Mouse (Mus musculus) stomach, embryonic 15.5 days (tissue): Measurements from ENCODE around the gene Rpsa. TPM values are rescaled to one million over a fixed set of nuclear protein-coding genes. Genes with fewer than 3 reads are reported as not detected.

ENCODE experiments used
- ATAC-seq: fragments of 200-750 bp; cut with Nextera tagmentation; 2 replicates; pipeline ENCODE4 v1.8.0; 2017; ENCODE audit warnings: low read depth, moderate number of reproducible peaks, moderate TSS enrichment; ENCODE audit not compliant: insufficient read depth, low FRiP score
- H3K27ac ChIP-seq: fragments of 300-500 bp; sonication (generic); 2 replicates; pipeline ENCODE4 v1.5.1; 2015; ENCODE audit warnings: mild to moderate bottlenecking, inconsistent platforms
- H3K27me3 ChIP-seq: fragments of 300-500 bp; sonication (generic); replicated peaks from 2 replicates; pipeline ENCODE4 v1.6.1; 2015; ENCODE audit warnings: inconsistent platforms
- H3K36me3 ChIP-seq: fragments of 300-500 bp; sonication (generic); 2 replicates; pipeline ENCODE4 v1.6.1; 2015; ENCODE audit warnings: inconsistent platforms
- H3K4me1 ChIP-seq: fragments of 300-500 bp; sonication (generic); 2 replicates; pipeline ENCODE4 v1.6.1; 2015; ENCODE audit warnings: inconsistent platforms
- H3K4me2 ChIP-seq: fragments of 300-500 bp; sonication (generic); 2 replicates; pipeline ENCODE4 v1.6.1; 2015; ENCODE audit warnings: mild to moderate bottlenecking, inconsistent platforms
- H3K4me3 ChIP-seq: fragments of 300-500 bp; sonication (generic); replicated peaks from 2 replicates; pipeline ENCODE4 v1.5.1; 2015; ENCODE audit warnings: inconsistent platforms
- H3K9ac ChIP-seq: fragments of 300-500 bp; sonication (generic); 2 replicates; pipeline ENCODE4 v1.6.1; 2015; ENCODE audit warnings: inconsistent platforms
- H3K9me3 ChIP-seq: fragments of 300-500 bp; sonication (generic); 2 replicates; pipeline ENCODE4 v1.6.1; 2016; ENCODE audit warnings: inconsistent platforms
- WGBS: fragments of 180-500 bp; shearing (Covaris S2); methylation state at CpG from one replicate; pipeline ENCODE4 v1.1.7; 2015; 5-methylcytosine and 5-hydroxymethylcytosine counted together
- polyA plus RNA-seq: library from polyadenylated mRNA; unstranded; fragments of >200 nt; fragmentation: Nextera tagmentation; extraction: Ambion mirVana; gene quantifications from 2 replicates; pipeline ENCODE4 v1.2.1, GENCODE M21; 2015

Rpsa gene
- polyA plus RNA-seq, 1 experiment from 2014 or later = 1,322 TPM

DNA sequence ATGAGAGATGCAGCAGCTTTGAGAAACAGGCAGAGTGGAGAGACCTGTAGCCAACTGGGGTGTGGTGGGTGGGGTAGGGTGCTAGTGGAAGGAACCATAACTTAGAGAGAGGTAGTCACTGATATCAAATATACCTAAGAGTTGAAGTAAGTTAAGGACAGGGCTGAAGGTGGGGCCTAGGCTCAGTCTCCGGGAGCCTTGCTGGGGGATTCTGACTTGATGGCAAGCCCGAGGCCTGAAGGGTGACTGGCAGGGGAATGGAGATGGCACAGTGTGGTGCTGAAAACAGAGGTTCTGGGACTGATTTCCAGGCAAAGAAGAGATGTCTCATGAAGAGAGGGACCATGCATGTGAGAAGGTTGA, 12.7 kb upstream of the Rpsa start:
- Histone ChIP-seq H3K36me3 (peaks cover 22% of the 10 kb centered on the region; the same call in 1 of the 2 replicates), H3K27ac (peak overlapping the region; percentile 75; the same call in 1 of the 2 replicates), H3K9me3 (no peaks in the 10 kb centered on the region), H3K9ac (no peak overlapping the region), H3K4me1 (peaks cover 9% of the 10 kb centered on the region), H3K27me3 (no peaks in the 10 kb centered on the region), H3K4me2 (no peak overlapping the region), H3K4me3 (no peak overlapping the region)
- ATAC-seq = no peak
- WGBS = 87% methylated on average over 2 of the region's 2 CpGs

DNA sequence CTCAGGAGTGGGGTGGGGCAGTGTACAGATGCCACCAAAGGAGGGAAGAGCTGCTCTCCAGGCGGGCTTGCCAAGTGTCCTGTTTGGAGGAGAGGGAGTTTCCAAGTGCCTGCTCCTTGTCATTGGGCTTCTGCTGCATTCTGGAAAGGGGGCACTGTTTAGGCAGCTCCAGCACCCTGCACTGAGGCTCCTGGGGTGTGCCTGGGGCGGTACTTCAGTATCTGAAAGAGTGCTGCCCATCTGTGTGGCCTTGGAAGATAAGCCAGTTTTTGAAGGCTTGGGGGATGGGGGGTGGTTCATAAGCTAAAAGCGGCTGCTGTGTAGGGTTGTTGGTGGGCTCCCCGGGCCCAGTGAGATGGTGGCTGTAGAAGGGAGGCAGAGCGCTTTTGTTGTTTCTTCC, 11.9 kb upstream of the Rpsa start:
- Histone ChIP-seq H3K4me3 (no peak overlapping the region), H3K27ac (peak overlapping the region; percentile 75), H3K4me1 (peaks cover 9% of the 10 kb centered on the region), H3K9me3 (no peaks in the 10 kb centered on the region), H3K36me3 (peaks cover 28% of the 10 kb centered on the region; the same call in 1 of the 2 replicates), H3K4me2 (peak overlapping the region; percentile 19; the same call in 1 of the 2 replicates), H3K9ac (no peak overlapping the region), H3K27me3 (no peaks in the 10 kb centered on the region)
- 69% methylated on average over 5 of the region's 5 CpGs for WGBS
- peak; percentile 81 for ATAC-seq

DNA sequence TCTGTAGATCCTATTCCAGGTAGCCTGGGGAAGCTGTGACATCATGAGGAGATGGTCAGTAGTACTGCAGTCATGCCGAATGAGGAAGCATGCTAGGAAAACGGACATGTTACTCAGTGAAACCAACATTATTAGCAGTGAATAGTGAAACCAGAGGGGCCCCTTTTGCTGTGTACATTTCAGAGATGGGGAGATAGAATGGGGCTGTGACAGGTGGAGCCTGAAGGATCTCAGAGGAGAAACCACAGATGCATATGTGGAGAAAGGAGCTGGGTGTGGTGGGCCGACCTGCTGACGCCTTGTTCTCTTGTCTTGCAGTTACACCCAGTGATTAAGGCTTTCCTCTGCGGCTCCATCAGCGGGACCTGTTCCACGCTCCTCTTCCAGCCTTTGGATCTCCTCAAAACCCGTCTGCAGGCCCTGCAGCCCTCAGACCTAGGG, 11.3 kb upstream of the Rpsa start:
- Histone ChIP-seq H3K4me3 (no peak overlapping the region), H3K9ac (no peak overlapping the region), H3K4me2 (peak overlapping the region; percentile 19; the same call in 1 of the 2 replicates), H3K9me3 (no peaks in the 10 kb centered on the region), H3K36me3 (peaks cover 33% of the 10 kb centered on the region; the same call in 1 of the 2 replicates), H3K27me3 (no peaks in the 10 kb centered on the region), H3K27ac (peak overlapping the region; percentile 75), H3K4me1 (peaks cover 6% of the 10 kb centered on the region)
- 73% methylated on average over 8 of the region's 8 CpGs for WGBS
- ATAC-seq = peak; percentile 68; the same call in 1 of the 2 replicates

DNA sequence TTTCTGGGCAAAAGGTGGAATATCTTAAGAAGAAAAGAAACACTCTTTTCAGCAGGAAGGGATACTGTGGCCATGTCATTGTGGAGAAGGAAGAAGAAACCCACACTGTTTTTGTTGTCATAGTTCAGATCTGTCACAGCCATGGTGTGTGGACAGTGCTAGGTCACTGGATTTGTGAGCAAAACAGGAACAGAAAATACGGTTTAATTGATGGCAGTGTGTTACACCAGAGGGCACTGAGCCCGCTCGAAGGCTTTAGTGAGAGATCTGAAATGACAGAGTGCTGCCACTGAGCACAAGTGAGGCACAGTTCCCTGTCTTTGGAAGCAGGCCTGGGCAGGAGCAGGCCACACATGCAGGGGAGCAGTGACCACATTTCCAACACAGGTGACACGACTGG, 9.3 kb upstream of the Rpsa start:
- H3K9me3 ChIP-seq = no peaks in the 10 kb centered on the region
- peaks cover 43% of the 10 kb centered on the region for H3K36me3 ChIP-seq
- 0 out of 2 replicates have a peak overlapping the region, but pooled peaks have one; percentile 21 for H3K27ac ChIP-seq
- H3K4me1 ChIP-seq = peaks cover 3% of the 10 kb centered on the region
- H3K4me3 ChIP-seq = no peak overlapping the region
- H3K4me2 ChIP-seq = no peak overlapping the region
- no peaks in the 10 kb centered on the region for H3K27me3 ChIP-seq
- 84% methylated on average over 4 of the region's 4 CpGs for WGBS
- H3K9ac ChIP-seq = no peak overlapping the region
- ATAC-seq = no peak

DNA sequence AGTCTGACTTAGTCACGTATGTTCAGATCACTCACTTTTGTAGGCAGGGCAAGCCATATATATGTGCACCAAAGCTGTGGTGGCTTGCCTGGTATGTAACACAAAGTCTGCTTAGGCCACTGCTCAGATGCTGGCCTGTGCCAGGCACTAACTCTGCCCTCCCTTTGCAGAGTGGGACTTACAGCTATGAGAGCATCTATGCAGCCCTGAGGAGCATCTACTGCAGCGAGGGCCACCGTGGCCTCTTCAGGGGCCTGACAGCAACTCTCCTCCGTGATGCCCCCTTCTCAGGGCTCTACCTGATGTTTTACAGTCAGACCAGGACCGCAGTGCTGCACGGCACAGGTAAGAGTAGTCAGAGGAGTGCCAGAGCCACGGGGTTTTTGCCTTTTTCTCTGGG, 7.0 kb upstream of the Rpsa start:
- WGBS = 93% methylated on average over 7 of the region's 7 CpGs
- Histone ChIP-seq H3K36me3 (peaks cover 45% of the 10 kb centered on the region), H3K27me3 (no peaks in the 10 kb centered on the region), H3K4me3 (no peak overlapping the region), H3K4me2 (no peak overlapping the region), H3K9ac (no peak overlapping the region), H3K27ac (no peak overlapping the region), H3K9me3 (no peaks in the 10 kb centered on the region), H3K4me1 (peaks cover 2% of the 10 kb centered on the region)
- no peak for ATAC-seq

DNA sequence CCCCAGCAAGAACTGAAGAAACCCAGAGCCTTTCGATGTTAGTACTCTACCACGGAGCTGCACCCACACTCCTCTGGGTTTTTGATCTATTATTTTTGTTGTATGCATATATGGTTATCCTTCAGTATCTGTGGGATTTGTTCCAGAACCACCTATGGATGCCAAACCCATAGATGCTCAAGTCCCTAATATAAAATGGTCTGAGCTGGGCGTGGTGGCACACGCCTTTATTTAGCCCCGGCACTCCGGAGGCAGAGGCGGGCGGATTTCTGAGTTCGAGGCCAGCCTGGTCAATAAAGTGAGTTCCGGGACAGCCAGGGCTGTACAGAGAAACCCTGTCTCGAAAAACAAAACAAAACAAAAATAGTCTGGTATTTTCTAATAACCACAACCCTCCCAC, 621 bp upstream of the Rpsa start:
- H3K27me3 ChIP-seq = no peaks in the 10 kb centered on the region
- H3K4me3 ChIP-seq = peak overlapping the region; percentile 40
- H3K9me3 ChIP-seq = no peaks in the 10 kb centered on the region
- peaks cover 10% of the 10 kb centered on the region for H3K4me1 ChIP-seq
- H3K4me2 ChIP-seq = peak overlapping the region; percentile 53
- H3K27ac ChIP-seq = peak overlapping the region; percentile 85; the same call in 1 of the 2 replicates
- no peak overlapping the region for H3K9ac ChIP-seq
- ATAC-seq = peak; percentile 2; the same call in 1 of the 2 replicates
- peaks cover 35% of the 10 kb centered on the region for H3K36me3 ChIP-seq
- WGBS = 52% methylated on average over 11 of the region's 11 CpGs

DNA sequence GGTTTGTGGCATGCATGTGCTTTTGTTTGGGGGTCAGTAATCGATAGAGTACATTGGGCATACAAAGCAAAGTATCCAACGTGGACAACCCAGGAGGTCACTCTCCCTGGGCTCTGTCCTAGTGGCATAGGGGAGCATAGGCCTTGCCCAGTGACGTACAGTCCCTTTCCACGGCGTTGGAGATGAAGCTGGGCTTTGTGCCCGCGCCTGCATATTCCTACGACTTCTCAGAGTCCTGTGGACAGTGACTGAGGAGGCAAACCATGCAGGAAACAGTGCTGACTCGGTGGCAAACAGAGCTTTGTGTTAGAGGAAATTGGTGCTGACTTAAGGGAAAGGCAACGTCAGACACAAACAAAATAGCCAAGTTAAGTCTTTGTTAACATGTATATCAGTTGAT, 1.8 kb downstream of the Rpsa start:
- H3K9me3 ChIP-seq = no peaks in the 10 kb centered on the region
- peaks cover 32% of the 10 kb centered on the region for H3K36me3 ChIP-seq
- H3K4me1 ChIP-seq = peaks cover 10% of the 10 kb centered on the region
- H3K27me3 ChIP-seq = no peaks in the 10 kb centered on the region
- 0 out of 2 replicates have a peak overlapping the region, but pooled peaks have one; percentile 93 for H3K27ac ChIP-seq
- 0 out of 2 replicates have a peak overlapping the region, but pooled peaks have one; percentile 4 for H3K9ac ChIP-seq
- WGBS = 59% methylated on average over 10 of the region's 10 CpGs
- peak overlapping the region; percentile 99 for H3K4me3 ChIP-seq
- ATAC-seq = no peak
- peak overlapping the region; percentile 75 for H3K4me2 ChIP-seq

DNA sequence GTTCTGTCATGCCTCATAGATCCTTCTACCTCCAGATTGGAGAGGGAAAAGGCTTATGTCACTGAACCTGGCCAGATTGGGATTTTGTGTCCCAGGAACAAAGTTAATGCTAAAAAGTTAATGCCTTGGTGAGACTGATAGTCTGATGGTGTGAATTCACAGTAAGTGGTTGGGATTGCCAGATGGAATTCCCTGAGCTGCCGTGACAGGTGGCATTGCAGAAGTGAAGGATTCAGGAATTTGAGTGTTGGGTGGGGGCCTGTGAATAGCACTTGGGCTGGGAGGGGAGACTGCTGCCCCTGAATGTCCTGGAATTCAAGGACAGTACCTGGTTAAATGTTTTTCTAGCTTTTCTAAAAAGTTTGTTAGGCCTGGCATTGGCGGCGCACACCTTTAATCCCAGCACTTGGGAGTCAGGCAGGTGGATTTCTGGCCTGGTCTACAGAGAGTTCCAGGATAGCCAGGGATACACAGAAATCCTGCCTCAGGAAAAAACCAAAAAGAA, 4.3 kb downstream of the Rpsa start:
- Histone ChIP-seq H3K27me3 (no peaks in the 10 kb centered on the region), H3K4me3 (no peak overlapping the region), H3K36me3 (peaks cover 32% of the 10 kb centered on the region), H3K9me3 (no peaks in the 10 kb centered on the region), H3K4me2 (no peak overlapping the region), H3K4me1 (peaks cover 10% of the 10 kb centered on the region), H3K27ac (no peak overlapping the region), H3K9ac (no peak overlapping the region)
- 87% methylated on average over 3 of the region's 3 CpGs for WGBS
- no peak for ATAC-seq

DNA sequence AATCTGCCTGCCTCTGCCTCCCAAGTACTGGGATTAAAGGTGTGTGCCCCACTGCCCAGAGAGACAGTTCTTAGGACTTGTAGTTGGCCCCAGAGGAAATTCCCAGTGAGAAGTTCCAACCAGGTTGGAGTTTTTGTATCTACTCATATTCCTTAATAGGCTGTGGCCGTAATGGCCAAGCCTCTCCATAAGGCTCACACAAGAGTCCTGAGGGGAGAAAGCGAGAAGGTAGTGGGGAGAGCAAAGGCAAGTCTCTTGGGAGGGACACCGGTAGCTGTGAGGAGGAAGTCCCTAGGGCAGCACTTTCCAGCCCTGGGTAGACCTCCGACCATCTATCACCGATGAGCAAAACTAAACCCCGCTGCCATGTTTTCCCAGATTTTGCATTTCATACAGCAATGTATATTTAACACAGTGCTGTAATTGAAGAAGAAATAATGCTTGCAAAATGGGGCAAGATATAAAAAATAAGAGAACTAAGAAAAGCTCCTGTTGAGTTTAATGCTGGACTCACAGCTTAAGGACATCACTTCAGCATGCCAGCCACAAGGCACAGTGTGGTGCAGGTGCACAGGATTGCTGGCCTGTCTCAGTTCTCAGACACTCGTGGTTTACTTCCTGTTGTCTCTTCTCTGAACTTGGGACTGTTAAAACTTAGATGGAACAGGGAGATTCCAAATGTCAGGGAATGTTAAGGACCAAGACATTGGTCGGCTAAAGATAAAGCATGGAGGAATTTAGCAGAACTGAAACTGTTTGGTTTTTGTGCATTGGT, 5.7 kb downstream of the Rpsa start:
- no peak overlapping the region for H3K9ac ChIP-seq
- no peaks in the 10 kb centered on the region for H3K27me3 ChIP-seq
- no peak for ATAC-seq
- H3K4me1 ChIP-seq = peaks cover 10% of the 10 kb centered on the region
- 35% methylated on average over 8 of the region's 8 CpGs for WGBS
- no peak overlapping the region; the same call in 1 of the 2 replicates for H3K27ac ChIP-seq
- peaks cover 32% of the 10 kb centered on the region for H3K36me3 ChIP-seq
- H3K4me3 ChIP-seq = no peak overlapping the region
- H3K4me2 ChIP-seq = no peak overlapping the region
- H3K9me3 ChIP-seq = no peaks in the 10 kb centered on the region

DNA sequence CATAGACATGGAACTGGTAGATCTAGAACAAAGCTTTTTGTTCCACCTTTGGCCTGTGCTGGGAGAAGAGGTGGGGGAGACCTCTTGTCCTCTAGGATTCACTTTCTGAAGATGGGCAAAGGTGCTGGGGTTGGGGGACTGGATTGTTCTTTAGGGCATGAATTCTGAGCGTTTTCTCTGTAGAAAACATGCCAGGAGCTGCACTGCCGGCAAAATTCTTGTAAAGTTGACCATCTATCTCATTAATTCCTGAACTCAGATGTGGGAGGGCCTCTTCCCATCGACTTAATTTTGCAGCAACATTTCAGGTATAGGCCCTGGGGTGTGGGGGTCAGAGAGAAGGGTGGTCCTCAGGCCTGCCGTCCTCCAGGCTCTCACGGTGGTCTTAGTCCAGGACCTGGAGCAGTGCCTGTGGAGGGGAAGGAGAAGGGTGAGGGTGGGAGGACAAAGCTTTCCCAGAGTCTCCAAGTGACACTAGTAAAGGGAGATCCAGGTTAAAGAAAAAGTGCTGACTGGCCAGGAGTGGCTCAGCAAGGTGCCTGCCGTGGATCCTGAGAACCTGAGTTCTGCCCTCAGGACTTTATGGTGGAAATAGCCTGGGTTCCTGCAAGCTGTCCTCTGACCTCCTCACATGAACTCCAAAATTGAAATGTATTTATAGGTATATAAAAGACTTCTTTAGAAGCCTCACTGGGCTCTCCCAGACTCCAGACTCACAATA, 6.4 kb downstream of the Rpsa start:
- Histone ChIP-seq H3K36me3 (peaks cover 32% of the 10 kb centered on the region), H3K9me3 (no peaks in the 10 kb centered on the region), H3K27ac (no peak overlapping the region), H3K27me3 (no peaks in the 10 kb centered on the region), H3K4me1 (peaks cover 5% of the 10 kb centered on the region), H3K4me2 (no peak overlapping the region), H3K4me3 (no peak overlapping the region), H3K9ac (no peak overlapping the region)
- ATAC-seq = no peak
- 41% methylated on average over 6 of the region's 6 CpGs for WGBS

DNA sequence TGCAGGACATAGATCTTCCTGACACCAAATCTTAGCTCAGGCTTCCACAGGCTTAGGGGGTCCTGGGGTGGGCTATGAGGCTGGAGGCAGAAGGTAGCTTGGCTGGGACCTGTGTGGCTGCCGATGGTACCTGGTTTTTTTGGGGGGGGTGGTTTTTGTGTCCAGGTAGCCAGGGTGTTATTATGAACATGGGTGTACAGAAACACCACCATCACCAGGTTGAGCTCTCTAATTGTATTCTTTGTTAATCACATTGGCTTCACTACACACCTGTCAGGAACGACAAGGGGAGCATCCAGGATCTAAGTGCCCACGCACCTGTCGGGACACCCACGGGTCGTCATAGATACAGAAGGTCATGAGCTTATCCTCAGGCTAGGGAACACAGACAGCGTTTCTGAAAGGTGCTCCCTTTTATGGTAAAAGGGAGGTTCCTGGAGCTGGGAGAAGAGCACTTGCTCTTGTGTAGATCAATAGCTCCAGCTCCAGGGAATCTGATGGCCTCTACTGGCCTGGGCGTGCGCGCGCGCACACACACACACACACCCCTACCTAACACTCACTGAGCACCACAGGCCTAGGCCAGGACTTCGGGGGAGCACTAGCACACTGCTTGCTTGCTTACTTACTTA, 7.2 kb downstream of the Rpsa start:
- Histone ChIP-seq H3K36me3 (peaks cover 26% of the 10 kb centered on the region), H3K9ac (no peak overlapping the region), H3K27ac (no peak overlapping the region), H3K4me3 (no peak overlapping the region), H3K9me3 (no peaks in the 10 kb centered on the region), H3K27me3 (no peaks in the 10 kb centered on the region), H3K4me1 (no peaks in the 10 kb centered on the region), H3K4me2 (no peak overlapping the region)
- 75% methylated on average over 13 of the region's 13 CpGs for WGBS
- no peak for ATAC-seq
